Mouse (Mus musculus) embryonic facial prominence, embryonic 10.5 days (tissue): ENCODE data around the gene Tarbp1. TPM values are rescaled to one million over a fixed set of nuclear protein-coding genes. Genes with fewer than 3 reads are reported as not detected.
"Not testable (repeated sequence)": the region's sequence is repeated elsewhere in the genome, so short reads cannot be mapped to it uniquely, and the experiment has no call there.

Source experiments
- DNase-seq: peaks from one replicate; pipeline ENCODE4 v3.0.0-alpha.2; 2017; ENCODE audit warnings: low spot score
- H3K27ac ChIP-seq: fragments of 300-500 bp; sonication (generic); replicated peaks from 2 replicates; pipeline ENCODE4 v1.5.1; 2016; ENCODE audit warnings: mild to moderate bottlenecking
- H3K27me3 ChIP-seq: fragments of 300-500 bp; sonication (generic); replicated peaks from 2 replicates; pipeline ENCODE4 v1.6.1; 2016; ENCODE audit warnings: low read depth, mild to moderate bottlenecking; ENCODE audit not compliant: poor library complexity, severe bottlenecking
- H3K36me3 ChIP-seq: fragments of 300-500 bp; sonication (generic); replicated peaks from 2 replicates; pipeline ENCODE4 v1.6.1; 2016; ENCODE audit warnings: mild to moderate bottlenecking, moderate library complexity
- H3K4me1 ChIP-seq: fragments of 300-500 bp; sonication (generic); 2 replicates; pipeline ENCODE4 v1.6.1; 2016
- H3K4me3 ChIP-seq: fragments of 300-500 bp; sonication (generic); 2 replicates; pipeline ENCODE4 v1.5.1; 2016; ENCODE audit warnings: mild to moderate bottlenecking, moderate library complexity
- H3K9me3 ChIP-seq: fragments of 300-500 bp; sonication (generic); 2 replicates; pipeline ENCODE4 v1.6.1; 2016; ENCODE audit warnings: mild to moderate bottlenecking
- WGBS: fragments of 180-500 bp; shearing (Covaris S2); methylation state at CpG from one replicate; pipeline ENCODE4 v1.1.7; 2016; 5-methylcytosine and 5-hydroxymethylcytosine counted together
- polyA plus RNA-seq: library from polyadenylated mRNA; unstranded; fragments of >200 nt; fragmentation: Nextera tagmentation; extraction: Ambion mirVana; gene quantifications from 2 replicates; pipeline ENCODE4 v1.2.1, GENCODE M21; 2016

Tarbp1 gene
- polyA plus RNA-seq, 1 experiment from 2014 or later, result 2.8 TPM

DNA sequence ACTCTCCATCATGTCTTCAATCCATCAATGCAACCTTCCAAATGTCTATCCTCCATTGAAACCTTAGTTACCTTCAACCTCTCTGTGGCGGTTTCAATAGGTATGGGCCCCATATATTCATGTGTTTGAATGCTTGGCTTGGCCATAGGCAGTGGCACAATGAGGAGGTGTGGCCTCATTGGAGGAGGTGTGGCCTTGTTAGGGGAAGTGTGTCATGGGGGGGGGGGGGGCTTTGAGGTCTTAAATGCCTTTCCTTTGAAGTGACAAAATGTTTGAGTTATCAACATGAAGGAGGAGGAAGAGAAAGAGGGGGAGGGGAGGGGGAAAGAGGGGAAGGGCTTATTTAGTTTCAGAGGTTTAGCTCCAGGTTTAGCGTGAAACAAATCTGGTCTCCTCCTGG lies 5.5 kb upstream of the Tarbp1 start:
- Histone ChIP-seq H3K9me3 (no peaks in the 10 kb centered on the region), H3K4me3 (no peak overlapping the region), H3K4me1 (peaks cover 11% of the 10 kb centered on the region; the same call in 1 of the 2 replicates), H3K36me3 (no peaks in the 10 kb centered on the region), H3K27me3 (peaks cover 32% of the 10 kb centered on the region), H3K27ac (no peak overlapping the region)
- 82% methylated on average over 2 of the region's 2 CpGs for WGBS
- DNase-seq, result no peak

GRCm38 (mm10) chr8:126478714-126479113 lies 3.8 kb upstream of the Tarbp1 start:
- 66% methylated on average over 3 of the region's 3 CpGs for WGBS

GRCm38 (mm10) chr8:126476151-126476855 lies 1.4 kb upstream of the Tarbp1 start:
- H3K36me3 ChIP-seq, H3K9me3 ChIP-seq, H3K27ac ChIP-seq, H3K4me3 ChIP-seq: not testable (repeated sequence)
- H3K4me1 ChIP-seq, result peaks cover 34% of the 10 kb centered on the region
- WGBS, result 42% methylated on average over 29 of the region's 29 CpGs
- H3K27me3 ChIP-seq, result peaks cover 26% of the 10 kb centered on the region
- peak; percentile 22 for DNase-seq

More at GRCm38 (mm10) chr8:126478714-126479113, 3.8 kb upstream of the Tarbp1 start:
- H3K36me3 ChIP-seq, result no peaks in the 10 kb centered on the region
- H3K4me3 ChIP-seq, result no peak overlapping the region
- no peak for DNase-seq
- H3K9me3 ChIP-seq, result no peaks in the 10 kb centered on the region
- peaks cover 26% of the 10 kb centered on the region for H3K4me1 ChIP-seq
- H3K27ac ChIP-seq, result no peak overlapping the region
- H3K27me3 ChIP-seq, result peaks cover 28% of the 10 kb centered on the region

- 48% methylated on average over 8 of the region's 8 CpGs for WGBS
Observed at GRCm38 (mm10) chr8:126475738-126476137, 873 bp upstream of the Tarbp1 start.

GRCm38 (mm10) chr8:126473802-126474298 lies 1.0 kb downstream of the Tarbp1 start:
- Histone ChIP-seq H3K36me3 (peaks cover 23% of the 10 kb centered on the region), H3K27ac (peak overlapping the region; percentile 88)
- 14% methylated on average over 16 of the region's 16 CpGs for WGBS

More at GRCm38 (mm10) chr8:126475738-126476137, 873 bp upstream of the Tarbp1 start:
- not testable (repeated sequence) for H3K4me3 ChIP-seq, DNase-seq, H3K9me3 ChIP-seq, H3K27ac ChIP-seq, H3K36me3 ChIP-seq
- Histone ChIP-seq H3K4me1 (peaks cover 33% of the 10 kb centered on the region), H3K27me3 (peaks cover 26% of the 10 kb centered on the region)

DNA sequence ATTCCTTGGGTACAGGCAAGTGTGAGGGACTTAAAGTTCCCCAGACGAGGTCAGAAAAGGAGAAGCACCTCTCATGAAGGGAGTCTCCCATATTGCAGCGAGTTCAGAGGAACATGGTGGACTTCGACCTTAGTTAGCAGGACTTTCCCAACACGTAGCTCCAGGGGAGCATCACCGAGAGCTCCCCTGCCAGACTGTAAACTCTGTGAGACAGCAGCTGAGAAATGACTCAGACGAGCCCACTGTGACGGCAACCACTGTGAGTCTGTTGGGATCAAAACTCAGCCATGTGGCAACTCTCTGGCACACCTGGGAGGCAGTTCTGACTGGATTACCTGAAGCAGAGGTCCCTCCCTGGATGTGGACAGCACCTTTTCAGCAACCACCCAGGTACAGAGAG lies 10.8 kb downstream of the Tarbp1 start:
- no peak overlapping the region for H3K27ac ChIP-seq
- H3K9me3 ChIP-seq, result no peaks in the 10 kb centered on the region
- no peaks in the 10 kb centered on the region for H3K27me3 ChIP-seq
- DNase-seq, result no peak
- 86% methylated on average over 7 of the region's 7 CpGs for WGBS
- no peak overlapping the region for H3K4me3 ChIP-seq
- H3K4me1 ChIP-seq, result no peaks in the 10 kb centered on the region
- H3K36me3 ChIP-seq, result peaks cover 81% of the 10 kb centered on the region

More at GRCm38 (mm10) chr8:126473802-126474298, 1.0 kb downstream of the Tarbp1 start:
- peaks cover 26% of the 10 kb centered on the region for H3K27me3 ChIP-seq
- peak; percentile 13 for DNase-seq
- H3K4me3 ChIP-seq, result peak overlapping the region; percentile 91
- no peaks in the 10 kb centered on the region for H3K9me3 ChIP-seq
- peaks cover 33% of the 10 kb centered on the region for H3K4me1 ChIP-seq

- Histone ChIP-seq H3K36me3 (peaks cover 81% of the 10 kb centered on the region), H3K27ac (no peak overlapping the region), H3K4me1 (no peaks in the 10 kb centered on the region), H3K9me3 (no peaks in the 10 kb centered on the region), H3K27me3 (no peaks in the 10 kb centered on the region), H3K4me3 (no peak overlapping the region)
- no peak for DNase-seq
- WGBS, result 91% methylated on average over 7 of the region's 7 CpGs
Observed at GRCm38 (mm10) chr8:126461735-126462134, 13.1 kb downstream of the Tarbp1 start.

DNA sequence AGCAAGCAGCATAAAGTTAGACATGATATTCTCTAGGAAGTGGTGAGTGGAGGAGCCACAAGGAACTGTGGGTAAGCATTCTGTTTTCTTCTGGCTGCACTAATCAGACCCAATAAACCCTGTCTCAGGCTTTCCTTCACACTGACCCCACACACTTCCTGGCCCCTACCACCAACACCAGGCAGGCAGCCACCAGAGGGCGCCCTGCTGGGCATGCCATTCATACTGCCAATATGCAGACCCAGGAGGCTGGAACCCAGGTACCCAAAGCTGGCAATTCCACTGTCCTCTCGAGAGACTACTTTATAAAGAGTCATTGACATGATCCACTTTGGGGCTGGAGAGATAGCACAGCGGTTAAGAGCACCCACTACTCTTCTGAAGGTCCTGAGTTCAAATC lies 14.6 kb downstream of the Tarbp1 start:
- no peak overlapping the region for H3K4me3 ChIP-seq
- H3K27ac ChIP-seq, result no peak overlapping the region
- WGBS, result 56% methylated on average over 3 of the region's 3 CpGs
- no peaks in the 10 kb centered on the region for H3K4me1 ChIP-seq
- H3K27me3 ChIP-seq, result no peaks in the 10 kb centered on the region
- H3K36me3 ChIP-seq, result peaks cover 82% of the 10 kb centered on the region
- no peaks in the 10 kb centered on the region for H3K9me3 ChIP-seq
- DNase-seq, result peak; percentile 48

DNA sequence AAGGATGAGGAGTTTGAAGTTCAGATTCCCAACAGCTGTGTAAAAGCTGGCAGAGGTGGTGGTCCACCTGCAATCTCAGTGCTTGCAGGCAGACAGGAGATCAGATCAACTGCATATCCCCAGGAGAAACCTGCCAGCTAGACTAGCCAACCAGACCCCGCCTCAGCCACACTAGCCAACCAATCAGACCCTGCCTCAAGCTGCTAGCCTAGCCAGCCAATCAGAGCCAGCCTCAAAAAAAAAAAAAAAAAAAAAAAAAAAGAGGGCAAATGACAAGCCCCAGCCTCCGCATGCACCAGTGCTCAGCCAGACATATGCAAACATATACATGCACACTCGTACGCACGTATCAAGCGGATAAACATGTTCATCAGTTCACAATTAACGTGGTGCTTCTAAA lies 19.5 kb downstream of the Tarbp1 start:
- no peak overlapping the region for H3K4me3 ChIP-seq
- no peaks in the 10 kb centered on the region for H3K9me3 ChIP-seq
- H3K4me1 ChIP-seq, result no peaks in the 10 kb centered on the region
- H3K36me3 ChIP-seq, result peaks cover 91% of the 10 kb centered on the region
- peak; percentile 44 for DNase-seq
- WGBS, result 80% methylated on average over 7 of the region's 7 CpGs
- no peak overlapping the region for H3K27ac ChIP-seq
- H3K27me3 ChIP-seq, result no peaks in the 10 kb centered on the region

DNA sequence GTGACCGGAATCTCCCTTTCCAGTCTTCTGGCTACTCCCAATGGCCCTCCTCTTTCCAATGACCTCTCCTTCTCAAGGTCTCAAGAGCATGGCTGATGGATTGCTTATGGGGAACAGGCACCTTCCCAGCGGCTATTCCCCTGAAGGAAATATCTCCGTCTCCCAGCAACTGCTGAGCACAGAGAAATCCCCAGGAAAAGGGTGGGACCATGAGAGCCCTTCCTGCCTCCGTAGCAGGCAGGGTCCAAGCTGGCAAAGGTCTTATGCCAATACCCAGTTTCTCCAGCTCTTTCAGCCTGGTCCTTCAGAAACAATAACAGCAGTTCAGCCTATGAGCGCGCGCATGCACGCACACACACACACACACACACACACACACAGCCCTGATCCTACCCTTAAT lies 23.7 kb downstream of the Tarbp1 start:
- 94% methylated on average over 8 of the region's 8 CpGs for WGBS
- Histone ChIP-seq H3K36me3 (peaks cover 98% of the 10 kb centered on the region), H3K4me1 (no peaks in the 10 kb centered on the region), H3K9me3 (no peaks in the 10 kb centered on the region), H3K27me3 (no peaks in the 10 kb centered on the region), H3K27ac (no peak overlapping the region), H3K4me3 (no peak overlapping the region)
- DNase-seq, result no peak

GRCm38 (mm10) chr8:126438937-126439336 lies 35.9 kb downstream of the Tarbp1 start:
- DNase-seq, result no peak
- Histone ChIP-seq H3K9me3 (no peaks in the 10 kb centered on the region), H3K27ac (no peak overlapping the region), H3K27me3 (no peaks in the 10 kb centered on the region), H3K36me3 (peaks cover 75% of the 10 kb centered on the region), H3K4me1 (no peaks in the 10 kb centered on the region), H3K4me3 (no peak overlapping the region)
- WGBS, result 73% methylated on average over 2 of the region's 2 CpGs

- Histone ChIP-seq H3K4me3 (no peak overlapping the region), H3K4me1 (no peaks in the 10 kb centered on the region), H3K27me3 (no peaks in the 10 kb centered on the region), H3K36me3 (peaks cover 85% of the 10 kb centered on the region), H3K9me3 (no peaks in the 10 kb centered on the region), H3K27ac (no peak overlapping the region)
- WGBS, result 88% methylated on average over 7 of the region's 7 CpGs
- DNase-seq, result no peak
Observed at GRCm38 (mm10) chr8:126433827-126434226, 41.0 kb downstream of the Tarbp1 start.

- DNase-seq, result no peak
- Histone ChIP-seq H3K4me1 (no peaks in the 10 kb centered on the region), H3K4me3 (no peak overlapping the region), H3K27me3 (no peaks in the 10 kb centered on the region), H3K36me3 (peaks cover 90% of the 10 kb centered on the region), H3K27ac (no peak overlapping the region), H3K9me3 (no peaks in the 10 kb centered on the region)
- 93% methylated on average over 5 of the region's 5 CpGs for WGBS
Observed at GRCm38 (mm10) chr8:126429635-126430034, 45.2 kb downstream of the Tarbp1 start.
